Mouse (Mus musculus) midbrain, embryonic 12.5 days (tissue): ENCODE measurements around the gene Tbc1d14. TPM values are rescaled to one million over a fixed set of nuclear protein-coding genes. Genes with fewer than 3 reads are reported as not detected.

Experiments
- ATAC-seq: fragments of 200-750 bp; cut with Nextera tagmentation; 2 replicates; pipeline ENCODE4 v1.8.0; 2017; ENCODE audit warnings: low read depth, moderate TSS enrichment, moderate library complexity; ENCODE audit not compliant: low FRiP score
- H3K27ac ChIP-seq: fragments of 300-500 bp; sonication (generic); replicated peaks from 2 replicates; pipeline ENCODE4 v1.5.1; 2016; ENCODE audit warnings: mild to moderate bottlenecking
- H3K27me3 ChIP-seq: fragments of 300-500 bp; sonication (generic); 2 replicates; pipeline ENCODE4 v1.6.1; 2016; ENCODE audit warnings: mild to moderate bottlenecking
- H3K36me3 ChIP-seq: fragments of 300-500 bp; sonication (generic); 2 replicates; pipeline ENCODE4 v1.6.1; 2016
- H3K4me1 ChIP-seq: fragments of 300-500 bp; sonication (generic); 2 replicates; pipeline ENCODE4 v1.6.1; 2016
- H3K4me2 ChIP-seq: fragments of 300-500 bp; sonication (generic); replicated peaks from 2 replicates; pipeline ENCODE4 v1.6.1; 2016; ENCODE audit warnings: mild to moderate bottlenecking, moderate library complexity
- H3K4me3 ChIP-seq: fragments of 300-500 bp; sonication (generic); 2 replicates; pipeline ENCODE4 v1.5.1; 2016; ENCODE audit warnings: mild to moderate bottlenecking
- H3K9ac ChIP-seq: fragments of 300-500 bp; sonication (generic); replicated peaks from 2 replicates; pipeline ENCODE4 v1.6.1; 2016; ENCODE audit warnings: mild to moderate bottlenecking, moderate library complexity
- H3K9me3 ChIP-seq: fragments of 300-500 bp; sonication (generic); 2 replicates; pipeline ENCODE4 v1.6.1; 2016; ENCODE audit warnings: mild to moderate bottlenecking
- WGBS: fragments of 180-500 bp; shearing (Covaris S2); methylation state at CpG from one replicate; pipeline ENCODE4 v1.1.7; 2016; 5-methylcytosine and 5-hydroxymethylcytosine counted together
- polyA plus RNA-seq: library from polyadenylated mRNA; unstranded; fragments of >200 nt; fragmentation: Nextera tagmentation; extraction: Ambion mirVana; gene quantifications from 2 replicates; pipeline ENCODE4 v1.2.1, GENCODE M21; 2016

Tbc1d14 gene
- polyA plus RNA-seq, 1 experiment from 2014 or later = 52.5 TPM

DNA sequence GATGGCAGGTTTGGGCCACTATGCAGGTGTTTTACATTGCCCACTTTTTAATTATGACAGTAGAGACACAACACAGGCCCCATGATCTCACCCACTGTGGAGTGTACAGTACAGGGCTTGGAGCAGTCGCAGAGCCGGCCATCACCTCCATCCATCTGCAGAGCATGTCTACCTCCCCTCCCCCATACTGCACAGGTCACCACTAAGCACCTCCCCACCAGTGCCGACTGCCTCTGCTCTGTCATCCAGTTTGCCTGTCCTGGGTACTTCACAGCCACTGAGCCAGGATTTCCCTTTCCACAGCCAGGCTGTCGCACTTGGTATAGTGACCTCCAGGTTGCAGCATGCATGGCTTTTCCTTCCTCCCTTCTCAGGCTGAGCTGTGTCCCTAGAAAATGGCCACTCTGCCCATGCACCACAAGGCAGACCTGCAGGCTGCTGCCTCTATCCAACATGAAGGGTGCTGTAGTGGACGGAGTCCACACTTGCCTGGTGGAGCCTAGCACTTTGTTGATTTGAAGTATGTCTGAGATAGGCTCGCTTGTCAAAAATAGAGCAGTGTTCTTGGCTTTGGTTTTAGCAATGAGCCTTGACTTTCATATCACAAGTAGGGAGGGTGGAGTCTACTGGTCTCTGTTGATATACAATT, 143.2 kb downstream of the Tbc1d14 start:
- Histone ChIP-seq H3K4me3 (no peak overlapping the region), H3K27ac (no peak overlapping the region), H3K4me2 (no peak overlapping the region), H3K4me1 (peaks cover 4% of the 10 kb centered on the region), H3K36me3 (no peaks in the 10 kb centered on the region), H3K9ac (no peak overlapping the region), H3K9me3 (no peaks in the 10 kb centered on the region), H3K27me3 (no peaks in the 10 kb centered on the region)
- 90% methylated on average over 6 of the region's 6 CpGs for WGBS
- no peak for ATAC-seq

DNA sequence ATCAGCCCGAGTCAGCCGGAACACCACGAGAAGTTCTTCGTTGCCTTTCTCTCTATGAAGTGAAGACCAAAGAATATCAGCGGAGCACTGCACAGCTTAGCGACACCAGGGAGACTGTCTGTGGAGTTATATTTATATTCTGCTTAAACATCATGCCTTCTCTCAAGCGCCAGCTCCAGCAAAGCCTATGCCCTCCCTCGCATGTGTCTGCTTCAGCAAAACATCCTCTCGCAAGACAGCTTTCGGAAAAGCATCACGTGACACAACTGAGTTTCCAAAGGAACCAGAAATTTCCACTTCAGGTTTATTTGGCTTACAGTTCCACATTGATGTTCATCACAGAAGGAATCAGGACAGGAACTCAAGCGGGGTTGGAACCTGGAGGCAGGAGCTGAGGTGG, 145.2 kb downstream of the Tbc1d14 start:
- Histone ChIP-seq H3K4me1 (peaks cover 4% of the 10 kb centered on the region), H3K9me3 (no peaks in the 10 kb centered on the region), H3K4me3 (no peak overlapping the region), H3K9ac (no peak overlapping the region), H3K36me3 (no peaks in the 10 kb centered on the region), H3K4me2 (no peak overlapping the region), H3K27ac (no peak overlapping the region), H3K27me3 (no peaks in the 10 kb centered on the region)
- no peak for ATAC-seq
- WGBS = 97% methylated on average over 12 of the region's 12 CpGs

- no peak for ATAC-seq
- Histone ChIP-seq H3K36me3 (no peaks in the 10 kb centered on the region), H3K27ac (no peak overlapping the region), H3K27me3 (no peaks in the 10 kb centered on the region), H3K4me1 (no peaks in the 10 kb centered on the region; the same call in 1 of the 2 replicates), H3K9me3 (no peaks in the 10 kb centered on the region), H3K9ac (no peak overlapping the region), H3K4me3 (no peak overlapping the region), H3K4me2 (no peak overlapping the region)
- WGBS = 45% methylated on average over 9 of the region's 9 CpGs
Observed at GRCm38 (mm10) chr5:36446166-36446890, 146.7 kb downstream of the Tbc1d14 start.

GRCm38 (mm10) chr5:36445028-36445427, 148.0 kb downstream of the Tbc1d14 start:
- H3K27me3 ChIP-seq = no peaks in the 10 kb centered on the region
- 38% methylated on average over 8 of the region's 8 CpGs for WGBS
- H3K9ac ChIP-seq = no peak overlapping the region
- H3K27ac ChIP-seq = no peak overlapping the region
- H3K9me3 ChIP-seq = no peaks in the 10 kb centered on the region
- ATAC-seq = no peak
- H3K36me3 ChIP-seq = no peaks in the 10 kb centered on the region
- no peak overlapping the region for H3K4me2 ChIP-seq
- H3K4me3 ChIP-seq = no peak overlapping the region
- no peaks in the 10 kb centered on the region; the same call in 1 of the 2 replicates for H3K4me1 ChIP-seq

GRCm38 (mm10) chr5:36444611-36445010, 148.5 kb downstream of the Tbc1d14 start:
- ATAC-seq = no peak
- WGBS = 49% methylated on average over 4 of the region's 4 CpGs
- H3K27me3 ChIP-seq = no peaks in the 10 kb centered on the region

GRCm38 (mm10) chr5:36440741-36441140, 152.3 kb downstream of the Tbc1d14 start:
- no peak for ATAC-seq
- 81% methylated on average over 3 of the region's 3 CpGs for WGBS

More at GRCm38 (mm10) chr5:36444611-36445010, 148.5 kb downstream of the Tbc1d14 start:
- Histone ChIP-seq H3K4me3 (no peak overlapping the region), H3K9ac (no peak overlapping the region), H3K36me3 (no peaks in the 10 kb centered on the region), H3K4me1 (no peaks in the 10 kb centered on the region; the same call in 1 of the 2 replicates), H3K27ac (no peak overlapping the region), H3K4me2 (no peak overlapping the region), H3K9me3 (no peaks in the 10 kb centered on the region)

More at GRCm38 (mm10) chr5:36440741-36441140, 152.3 kb downstream of the Tbc1d14 start:
- H3K9ac ChIP-seq = no peak overlapping the region
- H3K4me1 ChIP-seq = no peaks in the 10 kb centered on the region; the same call in 1 of the 2 replicates
- H3K4me3 ChIP-seq = no peak overlapping the region
- no peak overlapping the region for H3K4me2 ChIP-seq
- H3K27me3 ChIP-seq = no peaks in the 10 kb centered on the region
- no peaks in the 10 kb centered on the region for H3K36me3 ChIP-seq
- H3K9me3 ChIP-seq = no peaks in the 10 kb centered on the region
- no peak overlapping the region for H3K27ac ChIP-seq

Other genes with a start within 250 kb of the Tbc1d14 start
- 13.2 and 17.4 TPM in 2 replicates for gene Sorcs2, start 195.1 kb downstream of the Tbc1d14 start, polyA plus RNA-seq
- 45.4 and 49.3 TPM in 2 replicates for gene Grpel1, start 128.3 kb downstream of the Tbc1d14 start, polyA plus RNA-seq
- 2.5 and 2.7 TPM in 2 replicates for gene Tada2b, start 109.0 kb downstream of the Tbc1d14 start, polyA plus RNA-seq
- gene Ccdc96, start 108.7 kb downstream of the Tbc1d14 start, polyA plus RNA-seq = 4.2 and 5.3 TPM in 2 replicates
- gene D5Ertd579e, start 102.7 kb upstream of the Tbc1d14 start, polyA plus RNA-seq = 44.6 and 50.3 TPM in 2 replicates
- gene Bloc1s4, start 155.4 kb upstream of the Tbc1d14 start, polyA plus RNA-seq = 26.6 and 29.1 TPM in 2 replicates
- gene Mrfap1, start 203.5 kb upstream of the Tbc1d14 start, polyA plus RNA-seq = 455 and 483 TPM in 2 replicates
- gene Man2b2, start 237.4 kb upstream of the Tbc1d14 start, polyA plus RNA-seq = 14.0 and 14.4 TPM in 2 replicates